Mouse (Mus musculus): ENCODE results near the gene Zc3h10. TPM values are rescaled to one million over a fixed set of nuclear protein-coding genes. Genes with fewer than 3 reads are reported as not detected.
A peak's percentile ranks its signal among the peaks of the same experiment; 100 is the strongest.
"Not testable (repeated sequence)": the region's sequence is repeated elsewhere in the genome, so short reads cannot be mapped to it uniquely, and the experiment has no call there.

Zc3h10 gene
- polyA plus RNA-seq, 1 experiment from 2014 or later = 10.4 TPM

DNA sequence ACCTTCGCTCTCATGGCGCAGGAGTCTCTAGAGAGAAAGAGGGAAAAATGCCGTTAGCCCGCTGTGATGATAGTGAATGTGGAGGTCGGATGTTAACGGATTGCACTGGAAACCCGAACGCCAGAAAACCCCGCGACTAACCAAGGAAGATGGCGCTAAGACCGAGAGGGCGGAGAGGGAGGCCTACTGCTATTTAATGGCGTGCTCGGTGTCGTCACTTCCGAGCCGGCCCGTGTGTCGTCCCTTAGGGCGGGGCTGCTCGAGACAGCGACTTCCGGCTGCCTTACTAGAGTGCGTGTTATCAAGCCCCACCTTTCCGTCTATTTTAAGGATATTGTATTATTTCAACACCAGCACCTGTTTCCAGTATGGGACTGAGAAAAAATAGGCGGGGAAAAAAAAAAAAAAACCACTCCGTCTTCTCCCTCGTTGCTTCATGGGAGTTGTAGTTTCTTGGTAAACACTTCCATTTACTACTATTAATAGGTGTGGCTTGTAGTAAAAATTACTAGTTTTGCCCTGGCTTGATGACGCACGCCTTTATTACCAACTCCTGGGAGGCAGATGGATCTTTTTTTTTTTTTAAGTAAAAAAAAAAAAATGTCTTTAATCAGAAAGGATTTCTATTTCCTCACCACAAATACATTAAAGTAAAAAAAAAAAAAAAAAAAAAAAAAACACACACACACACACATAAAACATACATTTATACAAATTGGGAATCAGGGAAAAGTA is 1.5 kb upstream of the Zc3h10 start, which contains the start of gene Rpl41:
TSS of gene Rpl41 (minus strand) at position 359 of the 735 bp plus-strand sequence.
- no peaks in the 10 kb centered on the region for H3K27me3 ChIP-seq (replicated peaks; ENCODE audit: control insufficient read depth, insufficient read depth, low read length)
- under 1% methylated on average over 31 of the region's 31 CpGs for WGBS

GRCm38 (mm10) chr10:128548051-128548791 is 647 bp upstream of the Zc3h10 start:
- peak overlapping the region; percentile 89 for H3K27ac ChIP-seq (ENCODE audit: low read depth, low read length)
- peak overlapping the region; percentile 88 for H3K4me2 ChIP-seq (replicated peaks; ENCODE audit: low read depth)
- not testable (repeated sequence) for ATAC-seq; H3K4me1 ChIP-seq (replicated peaks; ENCODE audit: control insufficient read depth, insufficient read depth, low read length); H3K9me3 ChIP-seq (ENCODE audit: control insufficient read depth); H3K27me3 ChIP-seq (replicated peaks; ENCODE audit: control insufficient read depth, insufficient read depth, low read length)
- peak overlapping the region; percentile 88 for H3K9ac ChIP-seq (ENCODE audit: low read depth, low read length)
- WGBS = under 1% methylated on average over 25 of the region's 30 CpGs
- peak overlapping the region; percentile 77 for H3K4me3 ChIP-seq (ENCODE audit: low read depth, low read length)
- H3K36me3 ChIP-seq (ENCODE audit: control insufficient read depth, insufficient read depth) = peaks cover 26% of the 10 kb centered on the region

More for the DNA sequence above, 1.5 kb upstream of the Zc3h10 start, which contains the start of gene Rpl41:
- Histone ChIP-seq H3K4me2 (replicated peaks; ENCODE audit: low read depth) (peak within 1 kb of the TSS; percentile 88), H3K4me3 (ENCODE audit: low read depth, low read length) (peak within 1 kb of the TSS; percentile 77), H3K9ac (ENCODE audit: low read depth, low read length) (peak within 1 kb of the TSS; percentile 88), H3K4me1 (replicated peaks; ENCODE audit: control insufficient read depth, insufficient read depth, low read length) (no peaks in the 10 kb centered on the region), H3K9me3 (ENCODE audit: control insufficient read depth) (no peaks in the 10 kb centered on the region), H3K36me3 (ENCODE audit: control insufficient read depth, insufficient read depth) (peaks cover 17% of the 10 kb centered on the region), H3K27ac (ENCODE audit: low read depth, low read length) (peak within 1 kb of the TSS; percentile 89)
- peak; percentile 87 for ATAC-seq
- no peak for TF ChIP-seq CTCF (IDR thresholded peaks at IDR 0.05; ENCODE audit: low read depth)

- peak overlapping the region; percentile 77 for H3K4me3 ChIP-seq (ENCODE audit: low read depth, low read length)
- no peak for TF ChIP-seq CTCF (IDR thresholded peaks at IDR 0.05; ENCODE audit: low read depth)
- peak overlapping the region; percentile 88 for H3K4me2 ChIP-seq (replicated peaks; ENCODE audit: low read depth)
- H3K27ac ChIP-seq (ENCODE audit: low read depth, low read length) = peak overlapping the region; percentile 88
- no peaks in the 10 kb centered on the region for H3K27me3 ChIP-seq (replicated peaks; ENCODE audit: control insufficient read depth, insufficient read depth, low read length)
- peaks cover 35% of the 10 kb centered on the region for H3K36me3 ChIP-seq (ENCODE audit: control insufficient read depth, insufficient read depth)
- no peak for ATAC-seq
- no peaks in the 10 kb centered on the region for H3K9me3 ChIP-seq (ENCODE audit: control insufficient read depth)
- H3K9ac ChIP-seq (ENCODE audit: low read depth, low read length) = peak overlapping the region; percentile 62
- no peaks in the 10 kb centered on the region for H3K4me1 ChIP-seq (replicated peaks; ENCODE audit: control insufficient read depth, insufficient read depth, low read length)
- 13% methylated on average over 7 of the region's 7 CpGs for WGBS
These were observed 787 bp downstream of the Zc3h10 start for GRCm38 (mm10) chr10:128546787-128547186.

- H3K9ac ChIP-seq (ENCODE audit: low read depth, low read length) = peak overlapping the region; percentile 31; the same call in 1 of the 2 replicates
- no peaks in the 10 kb centered on the region for H3K9me3 ChIP-seq (ENCODE audit: control insufficient read depth)
- H3K36me3 ChIP-seq (ENCODE audit: control insufficient read depth, insufficient read depth) = peaks cover 36% of the 10 kb centered on the region
- 8% methylated on average over 4 of the region's 4 CpGs for WGBS
- no peaks in the 10 kb centered on the region for H3K27me3 ChIP-seq (replicated peaks; ENCODE audit: control insufficient read depth, insufficient read depth, low read length)
- peak overlapping the region; percentile 77 for H3K4me3 ChIP-seq (ENCODE audit: low read depth, low read length)
- TF ChIP-seq CTCF (IDR thresholded peaks at IDR 0.05; ENCODE audit: low read depth) = peak; percentile 87
- H3K4me1 ChIP-seq (replicated peaks; ENCODE audit: control insufficient read depth, insufficient read depth, low read length) = no peaks in the 10 kb centered on the region
- no peak for ATAC-seq
- H3K27ac ChIP-seq (ENCODE audit: low read depth, low read length) = peak overlapping the region; percentile 88; the same call in 1 of the 2 replicates
- peak overlapping the region; percentile 88 for H3K4me2 ChIP-seq (replicated peaks; ENCODE audit: low read depth)
These were observed 1.2 kb downstream of the Zc3h10 start for GRCm38 (mm10) chr10:128546361-128546760.

GRCm38 (mm10) chr10:128545570-128545898 is 2.0 kb downstream of the Zc3h10 start:
- no peak overlapping the region for H3K27ac ChIP-seq (ENCODE audit: low read depth, low read length)
- WGBS = 87% methylated on average over 3 of the region's 3 CpGs
- TF ChIP-seq CTCF (IDR thresholded peaks at IDR 0.05; ENCODE audit: low read depth) = no peak
- no peaks in the 10 kb centered on the region for H3K4me1 ChIP-seq (replicated peaks; ENCODE audit: control insufficient read depth, insufficient read depth, low read length)
- H3K27me3 ChIP-seq (replicated peaks; ENCODE audit: control insufficient read depth, insufficient read depth, low read length) = no peaks in the 10 kb centered on the region
- no peak for ATAC-seq
- H3K4me2 ChIP-seq (replicated peaks; ENCODE audit: low read depth) = no peak overlapping the region
- no peak overlapping the region for H3K9ac ChIP-seq (ENCODE audit: low read depth, low read length)
- no peak overlapping the region for H3K4me3 ChIP-seq (ENCODE audit: low read depth, low read length)
- no peaks in the 10 kb centered on the region for H3K9me3 ChIP-seq (ENCODE audit: control insufficient read depth)
- peaks cover 39% of the 10 kb centered on the region for H3K36me3 ChIP-seq (ENCODE audit: control insufficient read depth, insufficient read depth)
